ENCODE assay signal across 8 mouse cellular contexts in genomic region chr14:121731688-121732168, GRCm38 (mm10).
A peak's percentile ranks its signal among the peaks of the same experiment; 100 is the strongest.
DNase-seq lines count a peak whose midpoint lies in the region; ATAC-seq and TF ChIP-seq lines count a peak whose summit lies in the region.

No protein-coding gene starts in this region.

- peak; percentile 27 for DNase-seq in kidney, postnatal 10 days
- DNase-seq in kidney, adult 2 months: no peak
- peak; percentile 23 to 48 for DNase-seq in natural killer cell, adult 2 months (ENCODE audit: low spot score in 2 of 2)
- DNase-seq in right cerebral cortex, adult 18-20 months: no peak
- no peak for DNase-seq in cerebellum, adult 9-10 months
- no peak for DNase-seq in right cerebral cortex, postnatal 25 days

- peak overlapping the region; percentile 16; the same call in 1 of the 2 replicates for H3K4me2 ChIP-seq in embryonic facial prominence, embryonic 13.5 days
- H3K4me2 ChIP-seq in limb, embryonic 12.5 days: no peak overlapping the region

- peak; percentile 62; the same call in 1 of the 2 replicates for ATAC-seq in embryonic facial prominence, embryonic 13.5 days (ENCODE audit: insufficient number of reproducible peaks, insufficient read depth, low FRiP score, low TSS enrichment, low read depth)
- 0 out of 2 replicates have a peak, but pooled peaks have one; percentile 56 for ATAC-seq in limb, embryonic 12.5 days (ENCODE audit: insufficient number of reproducible peaks, insufficient read depth, low FRiP score, low TSS enrichment, low read depth)

- no peak overlapping the region for H3K27ac ChIP-seq in kidney, adult 2 months (ENCODE audit: insufficient read depth, low read depth, low read length)
- H3K27ac ChIP-seq in embryonic facial prominence, embryonic 13.5 days: no peak overlapping the region
- no peak overlapping the region for H3K27ac ChIP-seq in limb, embryonic 12.5 days

- H3K9ac ChIP-seq in embryonic facial prominence, embryonic 13.5 days: no peak overlapping the region
- no peak overlapping the region for H3K9ac ChIP-seq in limb, embryonic 12.5 days (replicated peaks)

- WGBS in kidney, adult 2 months: 62% methylated on average over 6 of the region's 6 CpGs
- WGBS in embryonic facial prominence, embryonic 13.5 days: 16% methylated on average over 6 of the region's 6 CpGs
- 30% methylated on average over 6 of the region's 6 CpGs for WGBS in limb, embryonic 12.5 days

- H3K36me3 ChIP-seq in kidney, adult 2 months (ENCODE audit: control insufficient read depth, insufficient read depth, low read length): no peaks in the 10 kb centered on the region
- no peaks in the 10 kb centered on the region for H3K36me3 ChIP-seq in embryonic facial prominence, embryonic 13.5 days
- H3K36me3 ChIP-seq in limb, embryonic 12.5 days: no peaks in the 10 kb centered on the region

- TF ChIP-seq POLR2A in kidney, adult 2 months (IDR thresholded peaks at IDR 0.05; ENCODE audit: low read depth, low read length): no peak

- no peaks in the 10 kb centered on the region for H3K9me3 ChIP-seq in embryonic facial prominence, embryonic 13.5 days
- H3K9me3 ChIP-seq in limb, embryonic 12.5 days: no peaks in the 10 kb centered on the region

- H3K27me3 ChIP-seq in kidney, adult 2 months (replicated peaks; ENCODE audit: control insufficient read depth, insufficient read depth, low read length): no peaks in the 10 kb centered on the region
- peaks cover 6% of the 10 kb centered on the region; the same call in 1 of the 2 replicates for H3K27me3 ChIP-seq in embryonic facial prominence, embryonic 13.5 days
- H3K27me3 ChIP-seq in limb, embryonic 12.5 days: no peaks in the 10 kb centered on the region; the same call in 1 of the 2 replicates

- no peak for TF ChIP-seq CTCF in kidney, adult 2 months (conservative IDR thresholded peaks at IDR 0.05; ENCODE audit: insufficient read depth, insufficient read length, low read depth, low read length)

- no peaks in the 10 kb centered on the region for H3K4me1 ChIP-seq in kidney, adult 2 months (ENCODE audit: control insufficient read depth, insufficient read depth, low read length)
- H3K4me1 ChIP-seq in embryonic facial prominence, embryonic 13.5 days: no peaks in the 10 kb centered on the region
- H3K4me1 ChIP-seq in limb, embryonic 12.5 days (replicated peaks): no peaks in the 10 kb centered on the region

- no peak overlapping the region for H3K4me3 ChIP-seq in kidney, adult 2 months (ENCODE audit: insufficient read depth, low read depth, low read length)
- H3K4me3 ChIP-seq in embryonic facial prominence, embryonic 13.5 days: no peak overlapping the region
- H3K4me3 ChIP-seq in limb, embryonic 12.5 days (replicated peaks): no peak overlapping the region

Comparison
In these comparisons a context has a peak if more than half of its experiments do, and no peak if none do; other contexts are left out.
1. DNase-seq: peak in kidney, postnatal 10 days (single experiment) and natural killer cell, adult 2 months (2 of 2); none in kidney, adult 2 months (single experiment), right cerebral cortex, adult 18-20 months (single experiment), cerebellum, adult 9-10 months (single experiment) and right cerebral cortex, postnatal 25 days (single experiment).